Mouse (Mus musculus): Measurements from ENCODE around the gene Pdk2.
A peak's percentile ranks its signal among the peaks of the same experiment; 100 is the strongest.

The Pdk2 gene

GRCm38 (mm10) chr11:95002705-95003104 lies 38.4 kb downstream of the Pdk2 start:
- DNase-seq (ENCODE audit: low spot score in 2 of 2): no peak

DNA sequence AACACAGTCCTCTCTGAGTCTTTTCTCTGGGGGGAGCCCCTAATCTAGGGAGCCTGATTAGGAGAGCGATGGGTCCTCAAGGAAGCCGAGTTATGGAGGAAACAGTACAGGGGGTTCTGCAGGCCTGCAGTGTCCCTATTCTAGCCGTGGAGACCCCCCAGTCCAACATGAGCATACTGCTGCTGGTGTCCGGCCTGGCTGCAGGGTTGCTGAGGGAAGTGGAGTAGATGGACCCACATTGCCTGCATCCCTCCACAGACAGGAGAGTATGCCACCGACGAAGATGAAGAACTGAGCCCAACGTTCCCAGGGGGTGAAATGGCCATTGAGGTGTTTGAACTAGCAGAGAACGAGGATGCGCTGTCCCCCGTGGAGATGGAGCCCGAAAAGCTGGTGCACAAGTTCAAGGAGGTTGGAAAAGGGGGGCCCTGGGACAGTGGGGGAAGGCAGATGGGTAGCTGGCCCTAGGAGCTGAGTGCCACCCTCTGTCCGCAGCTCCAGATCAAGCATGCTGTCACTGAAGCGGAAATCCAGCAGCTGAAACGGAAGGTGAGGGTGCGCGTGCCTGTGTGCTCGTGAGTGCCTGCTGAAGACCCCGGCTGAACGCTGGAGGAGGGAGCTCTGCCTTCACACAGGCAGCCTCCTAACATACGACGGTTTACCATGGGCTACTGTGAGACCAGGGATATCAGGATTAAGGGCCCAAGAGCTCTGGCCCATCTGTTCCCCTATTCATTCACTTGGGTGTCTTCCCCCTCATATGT lies 39.4 kb downstream of the Pdk2 start:
- no peak for DNase-seq (ENCODE audit: low spot score in 2 of 2)

DNA sequence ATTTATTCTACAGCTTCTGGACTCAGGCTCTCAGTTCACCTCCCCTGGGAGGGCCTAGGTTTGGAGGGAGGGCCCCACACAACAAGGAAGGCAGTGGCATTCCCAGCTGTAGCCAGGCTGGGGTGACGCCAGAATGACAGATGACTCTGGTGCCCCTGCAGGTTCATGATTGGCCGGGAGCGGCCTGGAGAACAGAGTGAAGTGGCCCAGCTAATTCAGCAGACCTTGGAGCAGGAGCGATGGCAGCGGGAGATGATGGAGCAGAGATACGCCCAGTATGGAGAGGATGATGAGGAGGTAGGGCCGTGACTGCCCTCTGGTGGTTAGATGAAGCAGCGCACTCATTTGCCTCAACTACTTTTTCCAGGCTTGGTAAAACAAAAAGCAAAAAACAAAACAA lies 40.1 kb downstream of the Pdk2 start:
- DNase-seq (ENCODE audit: low spot score in 2 of 2): peak; percentile 59 to 67

GRCm38 (mm10) chr11:95000548-95000947 lies 40.6 kb downstream of the Pdk2 start:
- no peak for DNase-seq (ENCODE audit: low spot score in 2 of 2)

DNA sequence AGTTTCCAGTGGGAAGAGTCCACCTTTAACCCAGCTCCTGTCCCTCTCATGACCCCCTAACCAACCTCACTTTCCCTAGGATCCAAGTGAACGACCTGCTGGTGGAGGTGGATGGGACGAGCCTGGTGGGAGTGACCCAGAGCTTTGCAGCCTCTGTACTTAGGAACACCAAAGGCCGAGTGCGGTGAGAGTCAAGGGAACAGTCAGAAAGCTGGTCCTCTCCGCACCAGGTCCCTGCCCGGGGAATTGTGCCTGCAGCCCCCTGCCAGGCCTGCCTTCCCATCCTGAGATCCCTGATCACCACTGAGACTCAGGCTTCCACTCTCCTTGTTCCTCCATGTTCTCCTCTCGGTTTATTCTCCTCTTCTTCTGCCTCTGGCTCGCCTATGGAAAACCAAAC lies 41.0 kb downstream of the Pdk2 start:
- no peak for DNase-seq (ENCODE audit: low spot score in 2 of 2)

DNA sequence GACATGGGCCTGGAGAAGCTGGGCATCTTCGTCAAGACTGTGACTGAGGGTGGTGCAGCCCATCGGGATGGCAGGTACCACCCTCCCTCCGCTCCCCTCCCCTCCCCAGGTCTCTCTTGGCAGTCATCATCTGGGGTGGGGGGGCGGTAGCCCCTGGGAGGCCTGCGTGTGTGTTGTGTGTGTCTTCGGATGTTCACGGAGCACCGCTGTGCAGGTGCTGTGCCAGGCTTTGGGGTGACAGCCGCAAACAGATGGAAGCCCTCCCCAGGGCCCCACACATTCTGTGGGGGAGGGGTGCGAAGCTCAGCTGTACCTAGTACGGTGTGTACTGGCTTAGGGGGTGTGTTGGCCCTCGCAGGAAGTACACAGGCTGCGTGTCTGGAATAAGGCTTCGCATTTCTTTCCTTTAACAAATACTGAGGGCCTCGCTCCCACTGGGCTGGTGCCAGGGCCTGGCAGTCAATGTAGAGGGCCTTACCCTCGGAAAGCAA lies 43.1 kb downstream of the Pdk2 start:
- DNase-seq (ENCODE audit: low spot score in 2 of 2): no peak

GRCm38 (mm10) chr11:94997596-94997995 lies 43.6 kb downstream of the Pdk2 start:
- DNase-seq (ENCODE audit: low spot score in 2 of 2): no peak

DNA sequence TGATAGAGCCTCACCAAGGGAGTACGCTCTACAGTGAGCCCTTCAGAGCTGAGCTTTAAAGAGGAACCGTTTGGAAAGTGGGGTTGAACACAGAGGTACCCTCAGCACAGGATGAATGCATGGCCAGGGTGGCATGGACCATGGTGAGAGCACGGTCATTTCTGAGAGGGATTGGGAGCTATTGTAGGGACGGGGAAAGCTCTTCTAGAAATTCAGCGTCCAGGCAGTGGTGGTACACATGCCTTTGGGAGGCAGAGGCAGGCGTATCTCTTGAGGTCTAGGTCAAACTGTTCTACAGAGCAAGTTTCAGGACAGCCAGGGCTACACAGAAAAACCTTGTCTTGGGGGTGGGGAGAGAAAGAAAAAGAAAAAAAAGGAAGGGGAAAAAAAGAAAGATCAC lies 44.2 kb downstream of the Pdk2 start:
- DNase-seq (ENCODE audit: low spot score in 2 of 2): no peak

GRCm38 (mm10) chr11:94996101-94996500 lies 45.1 kb downstream of the Pdk2 start:
- DNase-seq (ENCODE audit: low spot score in 2 of 2): no peak

- no peak for DNase-seq (ENCODE audit: low spot score in 2 of 2)
Observed at GRCm38 (mm10) chr11:94994947-94995772, 46.0 kb downstream of the Pdk2 start.

DNA sequence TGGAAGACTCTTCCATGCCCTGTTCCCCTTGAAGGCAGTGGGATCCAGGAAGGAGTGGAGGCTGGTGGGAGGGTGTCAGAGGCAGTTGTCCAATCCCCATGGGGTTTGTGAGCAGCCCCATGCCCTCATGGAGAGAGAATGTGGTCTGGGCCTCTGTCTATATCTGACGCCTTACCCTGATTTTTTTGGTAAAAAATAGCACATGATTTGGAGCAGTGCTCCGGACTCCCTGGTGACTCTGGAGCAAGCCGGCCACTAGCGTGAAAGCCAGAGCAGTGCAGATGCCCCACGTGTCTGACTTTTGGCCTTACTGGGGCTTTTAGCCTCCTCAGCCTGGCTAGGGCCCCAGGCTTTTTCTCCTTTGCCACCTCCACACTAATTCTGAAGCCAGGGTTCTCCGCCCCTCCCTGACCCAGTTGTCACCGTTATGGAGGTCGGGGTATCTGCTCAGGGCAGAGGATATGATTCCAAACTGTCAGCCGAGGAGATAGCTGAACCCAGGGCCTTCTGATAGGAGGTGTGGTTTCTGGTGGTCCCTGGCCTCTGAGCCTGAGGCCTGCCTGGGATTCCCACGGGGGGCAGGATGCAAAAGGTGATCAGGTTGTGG lies 46.8 kb downstream of the Pdk2 start:
- DNase-seq (ENCODE audit: low spot score in 2 of 2): no peak

DNA sequence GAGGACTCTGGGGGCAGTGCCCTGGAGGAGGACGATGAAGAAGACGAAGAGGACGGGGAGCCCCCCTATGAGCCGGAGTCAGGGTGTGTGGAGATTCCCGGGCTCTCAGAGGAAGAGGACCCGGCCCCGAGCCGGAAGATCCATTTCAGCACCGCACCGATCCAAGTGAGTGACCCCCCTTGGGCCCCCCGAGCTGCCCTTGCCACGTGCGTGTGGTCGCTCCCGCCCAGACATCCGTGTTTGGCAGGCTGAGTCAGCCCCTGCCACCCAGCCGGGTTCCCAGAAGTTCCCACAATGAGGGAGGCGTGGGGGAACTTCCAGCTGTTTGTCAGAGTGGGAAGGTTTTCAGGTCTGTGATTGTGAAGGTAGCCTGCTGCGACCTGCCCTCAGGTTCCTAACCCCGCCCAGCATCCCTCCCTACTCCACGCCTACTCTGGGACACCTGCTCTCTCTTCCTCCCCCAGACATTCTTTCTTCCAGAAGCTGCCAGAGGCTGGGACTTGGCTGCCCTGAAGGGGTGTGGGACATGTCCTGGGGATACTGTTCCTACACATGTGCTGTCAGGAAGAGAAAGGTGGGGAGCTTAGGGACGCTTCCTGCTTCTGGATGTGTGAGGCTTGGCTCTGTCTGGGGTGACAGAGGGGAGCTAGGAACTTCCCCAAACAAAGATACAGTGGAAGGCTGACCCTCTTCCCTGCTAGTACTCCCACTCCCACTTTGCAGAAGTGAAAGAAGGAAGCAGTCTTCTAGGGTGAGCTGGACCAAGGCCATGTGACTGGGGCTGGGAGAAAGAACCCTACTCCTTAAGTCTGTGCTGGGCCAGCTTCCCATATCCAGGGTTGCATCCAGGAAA lies 48.2 kb downstream of the Pdk2 start:
- peak; percentile 68 to 75 for DNase-seq (ENCODE audit: low spot score in 2 of 2)

GRCm38 (mm10) chr11:94992480-94992753 lies 48.7 kb downstream of the Pdk2 start:
- no peak for DNase-seq (ENCODE audit: low spot score in 2 of 2)

- peak in 1 of 2 experiments; percentile 53 for DNase-seq (ENCODE audit: low spot score in 2 of 2)
Observed at GRCm38 (mm10) chr11:94991641-94992479, 49.3 kb downstream of the Pdk2 start.

GRCm38 (mm10) chr11:94990749-94991577 lies 50.2 kb downstream of the Pdk2 start, which contains the start of gene Ppp1r9b:
Gene Ppp1r9b, plus strand, starts transcription at chr11:94991035.
- DNase-seq (ENCODE audit: low spot score in 2 of 2): peak; percentile 87 to 93

DNA sequence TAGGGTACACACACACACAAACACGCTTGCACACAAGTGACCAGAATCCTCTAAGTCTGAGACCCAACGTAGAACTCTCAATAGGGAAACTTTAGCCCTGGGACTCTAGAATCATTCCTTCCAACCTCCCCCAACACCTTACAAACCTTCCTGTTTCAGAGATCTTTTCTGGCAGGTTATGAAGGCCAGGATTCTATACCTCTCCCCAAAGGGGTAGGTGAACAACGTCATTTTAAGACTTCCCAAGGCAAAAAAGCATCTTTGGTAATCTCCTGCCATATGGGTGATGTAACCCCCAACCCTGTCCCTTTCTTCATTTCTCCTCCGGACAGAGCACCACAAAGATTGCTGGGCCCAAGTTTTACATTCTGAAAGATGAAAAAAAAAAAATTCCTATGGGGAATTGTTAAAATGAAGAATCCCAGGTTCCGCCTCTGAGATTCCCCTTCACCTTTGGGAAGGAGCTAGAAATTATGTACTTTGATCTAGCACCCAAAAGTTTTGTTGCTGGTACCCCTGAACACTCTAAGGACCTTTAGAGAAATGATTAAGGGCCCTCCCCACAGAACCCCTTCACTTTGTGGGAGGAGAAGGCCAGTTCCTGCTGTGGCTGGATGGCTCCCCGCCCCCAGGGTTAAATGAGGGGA lies 50.9 kb downstream of the Pdk2 start:
- no peak for DNase-seq (ENCODE audit: low spot score in 2 of 2)

GRCm38 (mm10) chr11:94989562-94990017 lies 51.6 kb downstream of the Pdk2 start:
- DNase-seq (ENCODE audit: low spot score in 2 of 2): peak; percentile 71 to 77

DNA sequence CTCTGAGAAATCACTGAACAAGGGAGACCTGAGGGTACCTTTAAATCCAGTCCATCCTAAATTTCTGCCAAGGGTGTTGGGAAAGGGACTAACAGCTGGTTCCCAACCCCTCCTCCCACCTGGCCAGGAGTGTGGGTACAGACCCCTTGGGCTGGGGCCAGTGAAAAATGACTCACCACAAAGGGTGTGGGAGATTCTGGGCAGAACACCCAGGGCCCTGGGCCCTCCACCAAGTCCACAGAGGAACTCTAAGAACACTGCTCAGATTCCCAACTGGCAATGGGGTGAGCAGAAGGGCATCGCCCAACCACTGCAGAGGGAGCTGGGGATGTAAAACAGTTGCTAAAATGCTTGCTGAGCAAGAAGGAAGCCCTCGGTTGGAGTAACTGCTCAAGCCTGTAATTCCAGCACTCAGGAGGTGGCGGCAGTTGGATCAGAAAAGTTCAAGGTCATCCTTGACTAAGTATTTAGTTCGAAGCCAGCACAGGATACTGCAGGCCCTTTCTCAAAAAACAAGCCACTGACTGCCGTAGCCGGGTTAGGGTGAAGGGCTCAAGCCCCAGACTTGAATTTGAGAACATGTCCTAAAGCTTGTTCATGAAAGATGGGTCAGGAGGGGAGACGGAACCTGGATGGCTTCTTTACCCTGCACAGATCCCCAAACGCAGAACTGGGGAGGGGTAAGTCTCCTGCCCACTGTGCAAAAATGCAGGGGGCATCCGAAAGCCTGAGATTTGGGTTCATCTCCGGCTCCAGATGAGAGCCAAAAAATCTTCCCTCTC lies 52.2 kb downstream of the Pdk2 start:
- peak in 1 of 2 experiments; percentile 50 for DNase-seq (ENCODE audit: low spot score in 2 of 2)

Measured in urinary bladder, postnatal 36 days (tissue).